Mouse (Mus musculus) embryo, embryonic 11 days (tissue): Measurements from ENCODE around the gene Prkca.

ENCODE experiments used
- DNase-seq: peaks from one replicate; pipeline ENCODE4 v3.0.0-alpha.2; 2015

Prkca gene

DNA sequence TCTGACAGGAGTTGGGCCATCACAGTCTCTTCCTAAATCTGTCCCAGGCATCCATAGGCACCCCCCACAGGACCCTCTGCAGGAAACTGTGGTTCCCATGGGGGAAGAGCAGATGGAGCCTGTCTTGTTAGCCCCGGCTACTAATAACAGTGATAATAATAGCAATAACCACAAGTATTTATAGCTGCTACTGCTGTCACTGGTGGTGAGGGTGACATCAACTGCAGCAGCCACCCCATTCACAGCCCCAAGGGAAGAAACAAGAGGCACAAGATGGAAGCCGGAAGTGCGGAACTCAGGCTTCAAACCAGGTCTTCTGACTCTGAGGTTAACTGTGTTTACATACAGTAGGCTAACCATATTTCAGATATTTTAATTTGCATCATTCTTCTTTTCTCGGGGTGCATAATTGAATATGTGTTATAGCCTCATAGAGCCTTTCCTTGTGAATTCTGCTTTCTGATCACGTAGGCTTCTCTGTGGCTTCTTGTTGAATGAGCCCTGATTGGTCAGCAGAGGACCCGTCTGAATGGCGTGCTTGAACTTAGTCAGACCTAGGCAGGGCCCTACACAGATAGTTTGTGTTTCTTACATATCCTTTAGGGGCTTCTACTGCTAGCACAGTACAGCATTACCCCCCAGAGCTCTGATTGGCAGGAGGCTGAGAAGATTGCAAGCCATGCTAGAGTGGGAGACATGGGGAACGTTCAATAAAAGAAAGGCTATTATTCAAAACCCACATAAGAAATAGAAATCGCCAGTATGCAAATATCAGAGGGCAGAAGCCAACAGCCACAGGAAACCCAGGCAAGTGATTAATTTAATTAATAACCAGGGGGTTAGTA is 189.5 kb downstream of the Prkca start:
- no peak for DNase-seq

DNA sequence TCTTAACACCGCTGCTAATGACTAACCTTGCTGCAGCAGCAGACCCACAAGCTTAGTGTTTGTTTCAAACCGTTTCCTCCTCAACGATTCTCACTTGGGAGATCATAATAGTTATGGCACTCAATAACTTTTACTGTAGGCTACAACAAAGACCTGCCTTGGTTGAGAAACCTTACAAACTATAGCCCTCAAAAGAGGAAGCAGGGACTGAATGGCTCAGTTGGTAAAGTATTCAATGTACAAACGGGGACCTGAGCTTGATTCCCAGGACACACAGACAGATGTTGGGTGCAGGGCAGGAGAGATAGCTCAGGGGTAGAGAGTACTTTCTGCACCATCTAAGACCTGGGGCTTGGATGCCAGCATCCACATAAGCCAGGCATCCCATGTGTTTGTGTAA is 191.1 kb downstream of the Prkca start:
- no peak for DNase-seq

DNA sequence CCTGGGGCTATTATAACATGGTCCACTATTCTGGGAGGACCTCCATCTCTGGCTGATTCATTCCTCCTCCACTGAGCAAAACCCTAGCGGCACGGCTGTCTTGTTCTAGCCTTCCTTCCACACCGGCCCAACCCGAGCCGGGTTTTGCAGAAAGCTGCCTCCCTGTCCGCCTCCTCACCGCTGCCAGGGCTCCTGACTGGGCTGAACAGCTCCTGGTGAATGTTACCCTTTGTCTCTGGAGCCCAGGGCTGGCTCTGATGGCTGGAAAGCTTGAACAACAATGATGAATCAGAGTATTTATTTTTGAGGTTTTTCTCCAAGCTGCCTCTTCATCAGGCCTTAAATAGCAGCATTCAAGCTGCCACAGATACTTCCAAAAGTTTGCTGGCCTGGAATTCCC is 193.3 kb downstream of the Prkca start:
- peak; percentile 52 for DNase-seq

DNA sequence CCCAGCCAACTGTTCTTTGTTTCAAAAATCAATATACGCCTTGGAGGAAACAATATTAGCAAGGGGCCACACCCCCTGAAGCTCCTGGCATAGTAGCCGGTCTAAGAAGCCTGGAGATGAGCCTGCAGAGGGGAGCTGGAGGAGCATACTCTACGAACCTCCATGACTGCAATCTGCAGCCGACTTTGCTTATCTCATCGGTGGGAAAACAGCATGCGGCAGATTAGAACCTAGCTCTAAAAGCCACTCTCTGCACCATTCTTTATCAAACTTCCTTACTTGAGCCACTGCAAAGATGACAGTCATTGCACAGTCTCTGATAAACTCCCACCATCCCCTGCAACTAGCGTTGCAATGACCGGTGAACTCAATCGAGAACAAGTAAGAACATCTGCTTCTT is 194.5 kb downstream of the Prkca start:
- DNase-seq, result no peak

DNA sequence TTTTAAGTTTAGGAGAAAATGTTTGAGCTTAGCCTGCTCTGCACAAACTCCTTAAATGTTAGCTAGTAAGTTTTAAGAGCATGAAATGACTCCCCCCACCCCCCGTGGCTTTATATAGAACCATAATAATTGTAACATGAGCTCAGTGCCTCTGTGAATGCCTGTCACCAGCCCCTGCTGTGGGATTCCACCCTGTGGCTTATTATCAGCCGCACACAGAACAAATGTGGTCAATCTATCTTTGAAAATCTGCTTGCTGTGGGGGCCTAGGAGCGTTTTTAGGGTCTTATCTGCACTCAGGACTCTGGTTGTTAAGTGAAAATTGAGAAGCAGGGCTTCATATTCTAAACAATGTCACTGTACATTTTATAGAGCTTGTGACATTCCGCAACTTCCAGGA is 195.2 kb downstream of the Prkca start:
- DNase-seq, result peak; percentile 47

DNA sequence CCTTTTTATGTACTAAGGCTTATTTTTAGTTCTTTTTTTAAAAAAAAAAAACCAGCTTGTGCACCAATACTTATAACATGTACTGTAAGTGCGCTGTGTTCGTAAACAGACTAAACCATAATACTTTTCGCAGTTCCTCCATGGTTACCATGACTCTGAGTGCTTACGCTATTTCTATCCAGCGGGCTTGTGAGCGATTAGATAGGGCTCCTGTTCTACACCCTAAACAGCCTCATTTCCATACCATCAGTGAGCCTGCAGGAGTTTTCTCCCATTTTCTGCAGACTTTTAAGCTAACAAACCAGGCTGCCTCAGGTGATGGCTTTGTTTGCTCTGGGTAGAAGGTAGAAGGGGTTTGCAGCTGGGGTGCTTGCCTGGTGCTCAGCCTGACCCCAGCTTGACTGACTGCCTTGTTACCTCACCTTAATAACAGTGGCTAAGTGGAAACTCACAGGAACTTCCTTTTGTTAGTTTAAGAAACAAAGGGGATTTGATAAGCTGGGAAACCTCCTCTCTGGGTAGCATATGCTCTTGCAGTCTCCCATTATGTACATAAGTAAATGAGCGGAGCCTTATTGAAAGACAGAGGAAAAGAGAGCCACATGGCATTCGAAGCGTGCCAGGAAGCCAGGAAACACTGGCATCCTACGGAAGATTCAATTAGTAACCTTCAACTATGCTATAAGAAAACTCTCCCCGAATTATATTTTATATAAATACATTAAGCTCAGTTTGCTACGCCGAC is 197.8 kb downstream of the Prkca start:
- no peak for DNase-seq

DNA sequence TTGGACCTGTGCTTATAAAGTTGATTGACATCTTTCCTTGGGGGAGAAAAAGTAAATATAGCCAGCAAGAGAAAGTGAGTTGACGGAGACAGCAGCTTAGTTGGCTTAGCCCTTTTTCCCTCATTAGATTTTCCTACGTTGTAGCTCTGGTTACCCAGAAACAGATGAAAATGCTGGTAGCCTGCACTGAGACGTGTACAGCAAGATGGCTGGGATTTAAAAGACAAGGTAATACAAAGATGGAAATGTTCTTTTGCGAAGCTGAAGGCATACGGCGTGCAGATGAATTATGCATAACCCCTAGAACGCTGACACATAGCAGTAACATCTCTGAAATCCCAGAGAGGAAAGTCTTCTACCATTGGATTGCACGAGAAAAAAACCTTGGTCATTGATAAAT is 198.6 kb downstream of the Prkca start:
- no peak for DNase-seq

DNA sequence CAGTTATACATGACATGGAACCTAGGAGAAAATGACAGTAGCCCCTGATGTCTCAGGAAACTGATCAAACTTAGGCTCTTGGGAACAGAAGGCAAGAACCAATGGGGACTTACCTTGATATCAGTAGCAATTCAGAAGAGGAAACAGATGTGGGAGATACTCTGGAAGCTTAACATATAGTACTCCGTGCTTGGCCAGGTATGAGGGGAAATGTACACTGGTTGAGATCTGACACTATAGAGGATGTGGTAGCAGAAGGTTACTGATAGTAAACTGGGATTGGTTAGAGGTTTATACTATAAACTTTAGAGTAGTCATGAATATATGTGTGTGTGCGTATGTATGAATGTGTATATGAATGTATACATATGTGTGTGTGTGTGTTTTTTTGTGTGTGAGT is 200.0 kb downstream of the Prkca start:
- DNase-seq, result no peak

DNA sequence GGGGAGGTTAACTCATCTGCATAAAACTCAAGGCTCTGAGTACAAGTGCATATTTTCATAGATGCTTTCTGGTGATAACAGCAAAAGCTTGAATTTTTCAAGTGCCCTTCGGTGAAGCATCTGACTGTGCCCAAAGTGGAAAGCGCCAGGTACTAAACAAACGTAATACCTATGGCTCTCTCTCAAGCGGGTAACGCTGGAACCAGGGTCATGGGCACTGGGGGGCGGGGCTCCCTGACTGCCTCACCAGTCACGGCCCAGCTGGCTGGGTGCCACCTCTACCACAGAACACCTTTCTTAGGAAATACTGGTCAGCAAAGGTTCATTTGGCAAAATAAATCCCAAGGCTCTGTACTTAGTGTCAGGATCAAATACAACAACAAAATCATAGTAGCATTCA is 203.7 kb downstream of the Prkca start:
- DNase-seq, result no peak

DNA sequence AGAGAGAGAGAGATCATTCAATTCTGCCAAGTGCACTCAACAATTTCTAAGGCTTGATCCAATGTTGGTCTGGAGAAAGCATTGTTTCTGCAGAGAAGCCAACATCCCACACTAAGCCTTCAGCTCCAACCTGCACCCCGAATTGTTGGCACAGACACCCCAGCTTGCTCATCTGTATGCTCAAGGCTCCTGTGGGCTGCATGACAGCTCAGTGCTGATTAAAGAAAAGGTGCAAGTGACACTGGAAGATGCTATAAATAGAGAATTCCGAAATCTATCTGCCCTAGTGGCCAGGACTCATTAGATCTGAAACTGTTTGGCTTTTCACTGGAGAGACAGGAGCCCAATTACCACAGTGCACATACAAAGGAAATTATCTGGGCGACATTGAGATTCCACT is 207.4 kb downstream of the Prkca start:
- no peak for DNase-seq

DNA sequence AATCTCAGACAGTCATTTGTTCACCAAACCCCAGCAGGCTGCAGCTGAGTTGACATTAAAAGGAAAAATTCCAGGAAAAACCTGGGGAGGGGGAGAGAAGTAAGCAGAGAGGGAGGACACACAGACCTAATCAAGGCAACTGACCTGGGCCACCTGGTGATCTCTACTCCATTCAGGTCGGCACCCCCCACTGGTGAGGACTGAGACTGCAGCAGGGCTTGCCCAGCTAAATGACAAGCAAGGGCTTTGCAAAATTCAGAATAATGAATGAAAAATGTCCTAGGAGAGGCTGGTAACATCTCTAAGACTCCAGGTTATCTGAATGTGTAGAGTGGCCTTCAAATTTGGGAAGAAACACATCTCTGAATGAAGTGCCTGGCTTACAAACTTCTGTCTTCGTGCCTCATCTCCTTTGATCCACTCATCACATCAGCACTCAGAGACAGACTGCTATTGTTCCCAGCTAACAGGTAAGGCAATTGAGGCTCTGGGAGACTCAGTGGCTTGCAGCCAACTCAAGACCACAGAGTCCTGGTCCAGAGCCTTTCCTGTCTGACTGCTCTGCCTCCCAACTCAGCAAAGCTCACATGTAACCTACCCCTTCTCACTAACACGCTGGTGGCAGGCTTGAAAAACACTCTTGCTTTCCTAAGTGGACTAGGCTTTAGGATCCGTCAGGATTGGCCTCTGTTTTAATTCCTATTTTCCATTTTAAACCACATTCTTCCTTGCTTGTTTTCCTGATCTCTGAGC is 208.1 kb downstream of the Prkca start:
- peak; percentile 40 for DNase-seq

DNA sequence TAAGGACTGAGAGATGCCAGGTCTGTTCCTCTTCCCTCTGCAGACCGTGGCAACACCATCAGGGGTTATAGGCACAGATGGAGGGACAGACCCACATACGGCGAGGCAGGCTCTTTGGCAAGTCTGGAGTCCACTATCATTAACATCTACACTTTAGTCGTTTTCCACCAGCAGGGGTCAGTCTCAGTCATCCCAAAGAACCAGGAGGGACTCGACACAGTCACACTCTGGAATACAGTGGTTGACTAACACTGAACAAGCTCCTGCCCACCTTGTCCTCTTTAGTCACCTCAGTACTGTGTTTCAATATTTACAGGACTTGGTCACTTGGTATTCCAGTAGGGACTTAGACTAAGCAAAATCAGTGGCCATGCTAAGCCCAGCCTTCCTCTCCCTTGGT is 215.1 kb downstream of the Prkca start:
- peak; percentile 78 for DNase-seq

DNA sequence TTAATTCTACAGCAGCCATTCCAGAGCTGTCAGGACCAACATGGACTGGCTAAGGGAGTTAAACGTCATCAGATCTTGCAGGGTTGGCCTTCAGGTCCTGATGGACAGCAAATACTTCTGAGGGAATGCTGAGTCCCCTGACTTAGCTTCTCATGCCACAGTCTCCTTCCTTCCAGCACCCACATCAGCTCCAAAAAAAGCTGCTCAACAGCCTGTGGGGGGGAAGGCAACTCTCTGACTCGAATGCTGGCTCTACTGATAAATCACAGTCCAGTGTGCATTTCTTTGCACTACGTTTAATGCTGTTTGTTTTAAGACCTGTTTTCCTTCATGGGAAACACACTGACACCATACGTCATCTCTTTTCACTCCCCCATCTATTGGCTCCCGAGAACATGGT is 215.8 kb downstream of the Prkca start:
- no peak for DNase-seq

DNA sequence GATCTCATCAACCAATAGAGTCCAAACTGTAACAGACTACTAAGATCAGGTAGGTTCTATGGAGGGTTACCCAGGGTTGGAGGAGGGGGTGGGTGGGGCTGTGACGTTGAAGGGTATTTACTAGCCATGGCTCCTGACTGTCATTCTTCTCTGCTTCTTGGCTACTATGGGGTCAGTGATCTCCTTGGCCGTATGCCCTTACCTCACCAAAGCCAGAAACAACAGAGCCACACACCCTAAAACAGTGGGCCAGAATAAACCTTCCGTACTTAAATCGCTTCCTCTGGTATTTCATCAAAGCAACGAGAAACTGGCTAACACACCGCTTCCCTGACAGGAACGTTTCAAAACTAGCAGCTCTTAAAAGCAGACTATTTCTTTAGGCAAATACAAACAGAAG is 221.2 kb downstream of the Prkca start:
- no peak for DNase-seq

DNA sequence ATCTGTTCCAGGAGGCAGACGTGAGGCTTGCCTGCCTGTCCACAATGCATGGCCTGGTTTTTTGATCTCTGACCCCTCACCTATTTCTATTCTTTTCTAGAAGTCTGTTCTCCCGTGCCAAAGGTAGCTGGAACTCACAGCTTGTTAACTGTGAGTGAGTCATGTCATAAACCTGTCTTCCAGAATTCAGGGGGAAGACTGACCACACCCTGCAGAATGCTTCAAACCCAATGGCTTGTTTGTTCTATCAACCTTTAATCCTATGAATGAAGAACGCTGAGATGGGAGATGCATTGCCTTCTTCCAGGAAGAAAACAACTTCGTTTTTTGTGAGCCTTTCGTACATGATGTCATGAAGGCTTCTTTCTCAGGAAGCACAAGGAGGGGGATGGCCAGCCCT is 223.0 kb downstream of the Prkca start:
- DNase-seq, result no peak

DNA sequence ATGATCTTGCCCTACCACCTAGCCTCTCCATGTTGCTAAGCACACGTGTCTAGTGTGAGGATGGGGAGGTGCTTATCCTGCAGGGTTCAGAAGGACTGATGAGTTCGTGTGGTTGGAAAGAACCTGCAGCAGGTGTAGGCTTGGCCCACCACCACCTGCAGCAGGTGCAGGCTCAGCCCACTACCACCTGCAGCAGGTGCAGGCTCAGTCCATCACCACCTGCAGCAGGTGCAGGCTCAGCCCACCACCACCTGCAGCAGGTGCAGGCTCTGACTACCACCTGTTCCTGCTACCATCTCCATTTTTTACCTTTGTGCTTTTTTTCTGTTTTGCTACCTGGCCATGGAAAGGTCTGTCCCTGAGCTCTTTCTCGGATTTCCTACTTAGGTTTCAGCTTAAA is 223.9 kb downstream of the Prkca start:
- no peak for DNase-seq

DNA sequence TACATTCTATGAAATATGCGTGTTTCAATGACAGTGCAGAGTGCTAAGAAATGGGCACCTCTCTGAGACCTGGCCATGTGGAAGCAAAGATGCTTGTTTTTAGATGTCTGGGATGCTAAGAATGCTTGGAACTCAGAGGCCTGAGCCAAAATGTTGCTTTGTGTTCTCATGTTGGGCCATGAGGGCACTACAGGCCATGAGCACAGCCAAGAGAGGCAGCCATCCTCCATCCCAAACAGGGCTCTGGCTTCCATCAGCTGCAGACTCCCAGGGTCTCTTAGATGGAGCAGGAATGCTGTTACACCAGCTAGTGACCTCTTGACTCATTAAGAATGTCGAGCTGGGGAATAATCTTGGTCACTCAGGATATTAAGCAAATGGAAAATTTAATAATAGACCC is 224.9 kb downstream of the Prkca start:
- DNase-seq, result no peak

DNA sequence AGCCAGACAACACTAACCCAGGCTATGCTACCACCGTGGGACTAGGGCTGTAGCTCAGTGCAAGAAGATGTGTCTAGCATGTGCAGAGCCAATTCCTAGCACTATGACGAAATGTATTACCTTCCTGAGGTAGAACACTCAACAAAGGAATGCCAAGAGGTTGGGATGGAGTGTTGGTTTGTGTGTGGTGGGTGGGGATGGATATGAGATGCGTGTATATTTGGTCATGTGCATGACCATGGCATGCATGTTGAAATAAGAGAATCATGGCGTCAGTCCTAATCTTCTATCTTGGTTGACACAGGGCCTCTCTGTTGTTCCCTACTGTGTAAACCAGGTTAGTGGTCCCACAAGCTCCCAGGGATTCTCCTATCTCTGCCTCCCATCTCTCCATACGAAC is 225.5 kb downstream of the Prkca start:
- DNase-seq, result no peak

DNA sequence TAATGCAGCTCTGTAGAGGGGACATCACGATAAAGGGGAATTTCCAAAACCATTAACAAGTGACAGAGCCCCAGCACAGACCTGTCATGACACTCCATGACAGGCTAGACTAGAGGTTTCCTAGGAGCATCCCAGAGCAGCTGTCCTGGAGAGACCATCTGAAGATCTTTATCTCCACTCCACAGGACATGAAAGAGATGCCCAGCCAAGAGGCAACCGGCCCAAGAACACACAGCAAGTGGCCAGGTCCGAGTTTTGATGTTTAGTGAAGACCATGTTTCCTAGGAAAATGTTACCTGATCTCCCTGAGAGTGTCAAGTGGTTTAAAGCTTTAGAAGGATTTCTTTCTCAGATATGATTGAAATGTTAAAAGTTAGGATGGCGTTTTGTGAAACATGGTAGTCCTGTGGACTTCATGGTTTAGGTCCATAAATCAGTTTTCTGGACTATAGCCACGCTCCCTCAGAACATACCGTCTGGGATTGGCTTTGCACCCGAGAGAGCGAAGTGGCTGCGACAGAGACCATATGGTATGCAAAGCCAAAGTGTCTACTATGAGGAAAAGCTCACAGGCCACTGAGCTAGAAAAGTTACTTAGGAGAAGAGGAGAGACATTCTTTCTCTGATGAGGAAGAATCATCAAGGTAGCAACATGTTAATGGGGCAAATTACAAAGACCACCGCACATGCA is 226.2 kb downstream of the Prkca start:
- DNase-seq, result no peak

DNA sequence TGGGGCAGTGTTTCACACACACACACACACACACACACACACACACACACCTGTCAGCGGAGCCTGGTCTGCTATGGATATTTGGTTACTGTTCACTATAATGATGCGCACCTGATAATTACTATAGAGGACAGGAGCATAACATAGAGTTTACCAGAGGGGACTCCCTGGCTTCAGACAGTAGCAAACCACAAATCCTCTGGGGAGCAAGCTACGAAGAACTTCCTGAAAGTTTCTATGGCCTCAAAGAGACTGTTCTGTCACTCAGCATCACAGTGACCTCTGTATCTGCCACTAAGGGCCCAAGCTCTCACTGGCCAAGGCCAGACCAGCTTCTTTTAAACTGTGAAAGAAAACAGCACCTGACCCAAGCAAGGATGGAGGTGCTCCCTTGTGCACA is 229.6 kb downstream of the Prkca start:
- DNase-seq, result no peak

DNA sequence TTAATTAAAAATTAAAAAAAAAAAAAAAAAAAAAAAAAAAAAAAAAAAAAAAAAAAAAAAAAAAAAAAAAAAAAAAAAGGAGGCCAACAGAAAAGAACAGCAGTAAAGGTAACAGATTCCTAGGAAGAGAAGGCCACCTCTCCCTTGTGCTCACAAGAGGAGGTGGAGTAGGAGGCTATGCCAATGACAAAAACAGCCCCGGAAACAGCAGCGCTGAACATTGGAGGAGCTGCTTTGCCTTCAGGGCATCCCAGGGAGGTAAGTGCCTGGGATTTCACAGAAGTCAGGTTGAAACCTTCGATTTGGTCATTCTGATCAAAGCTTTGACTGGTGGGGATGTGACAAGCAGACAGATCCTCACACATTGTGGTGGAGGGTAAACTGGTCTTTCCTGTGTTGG is 231.3 kb downstream of the Prkca start:
- no peak for DNase-seq

DNA sequence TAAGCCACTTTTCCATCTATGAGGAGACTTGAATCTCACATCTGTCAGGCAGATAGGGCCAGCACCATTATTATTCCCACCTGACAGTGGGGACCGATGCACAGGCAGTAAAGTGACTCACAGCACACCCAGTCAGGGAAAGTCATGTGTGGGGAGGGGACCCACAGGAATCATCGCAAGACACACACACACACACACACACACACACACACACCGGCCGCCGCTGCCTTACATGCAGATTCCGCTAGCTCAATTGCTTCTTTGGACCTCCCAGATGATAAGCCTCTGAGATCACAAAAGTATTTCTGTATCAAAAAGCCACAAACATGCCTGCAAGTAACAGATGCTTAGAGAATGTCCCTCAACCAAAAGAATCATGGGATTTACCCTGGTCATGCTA is 239.6 kb downstream of the Prkca start:
- no peak for DNase-seq

DNA sequence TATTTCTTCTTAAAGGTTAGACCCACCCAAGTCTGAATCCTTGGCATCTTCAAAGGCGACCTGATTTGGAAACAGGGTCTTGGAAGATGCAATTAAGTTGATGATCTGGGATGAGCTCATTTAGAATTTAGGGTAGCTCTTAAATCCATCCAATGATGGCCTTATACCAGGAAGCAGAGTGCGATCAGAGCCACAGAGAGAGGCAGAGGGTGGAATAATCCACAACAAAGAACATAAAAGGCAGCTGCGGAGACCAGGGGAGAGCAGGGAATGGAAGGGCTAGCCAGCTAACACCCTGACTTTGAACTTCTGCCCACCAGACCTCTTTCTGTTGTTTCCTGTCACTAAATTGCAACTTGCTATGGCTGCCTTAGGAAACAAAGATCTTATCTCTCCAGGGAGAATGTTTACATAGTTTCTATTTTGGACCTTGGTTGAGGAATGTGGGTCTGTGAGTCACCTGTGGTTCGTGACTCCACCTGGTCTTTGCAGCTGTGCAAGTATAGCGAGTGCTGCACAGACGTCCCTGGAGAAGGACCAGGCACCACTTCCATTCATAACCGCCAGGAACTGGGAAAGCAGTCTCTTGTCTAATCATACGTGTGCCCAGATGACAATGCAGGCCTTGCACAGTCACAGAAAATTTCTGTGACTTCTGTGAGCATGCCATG is 242.3 kb downstream of the Prkca start:
- DNase-seq, result no peak
